15 mouse cellular contexts compared by ENCODE assay signal in genomic region chr1:136427166-136427969, GRCm38 (mm10). TPM values are rescaled to one million over a fixed set of nuclear protein-coding genes. Genes with fewer than 3 reads are reported as not detected.
DNase-seq lines count a peak whose midpoint lies in the region; ATAC-seq and TF ChIP-seq lines count a peak whose summit lies in the region.
"Had no signal": no experiment of that assay in that cellular context is flagged by ENCODE, and none has a peak within 500 bp of the region (broad histone marks: within the 10 kb centered on the region; RNA-seq: fewer than 3 reads in every experiment).

No protein-coding gene starts in this region.

- peak overlapping the region; percentile 57 for H3K9ac ChIP-seq in liver, embryonic 14.5 days (replicated peaks)
- H3K9ac ChIP-seq in midbrain, embryonic 16.5 days (ENCODE audit: low read depth, low read length): no peak overlapping the region
- H3K9ac ChIP-seq: lung, embryonic 14.5 days had no signal

- H3K27me3 ChIP-seq in E14TG2a.4 (ENCODE audit: insufficient read depth, low read length): no peaks in the 10 kb centered on the region
- no peaks in the 10 kb centered on the region for H3K27me3 ChIP-seq in liver, embryonic 14.5 days (ENCODE audit: control insufficient read depth, insufficient read depth, low read length)
- no peaks in the 10 kb centered on the region for H3K27me3 ChIP-seq in midbrain, embryonic 16.5 days (ENCODE audit: control insufficient read depth, insufficient read depth, low read depth, low read length)
- no peaks in the 10 kb centered on the region for H3K27me3 ChIP-seq in cerebellum, adult 2 months (ENCODE audit: control insufficient read depth, insufficient read depth, low read length)

- 43% methylated on average over 11 of the region's 11 CpGs for WGBS in liver, embryonic 14.5 days (ENCODE audit: insufficient replicate concordance)
- WGBS in midbrain, embryonic 16.5 days: 82% methylated on average over 11 of the region's 11 CpGs
- 86% methylated on average over 11 of the region's 11 CpGs for WGBS in cerebellum, adult 2 months

- H3K27ac ChIP-seq in liver, embryonic 14.5 days: peak overlapping the region; percentile 83
- no peak overlapping the region for H3K27ac ChIP-seq in midbrain, embryonic 16.5 days (ENCODE audit: low read length)
- no peak overlapping the region for H3K27ac ChIP-seq in cerebellum, adult 2 months (ENCODE audit: insufficient read depth, low read length)
- H3K27ac ChIP-seq in left cerebral cortex, adult 2 months: no peak overlapping the region

- H3K4me1 ChIP-seq in E14TG2a.4 (replicated peaks; ENCODE audit: low read depth, low read length): peaks cover 41% of the 10 kb centered on the region
- H3K4me1 ChIP-seq in liver, embryonic 14.5 days (replicated peaks; ENCODE audit: control insufficient read depth in 2 of 2, insufficient read depth in 2 of 2, low read length in 1 of 2): peaks cover 31 to 36% of the 10 kb centered on the region in 2 experiments
- no peaks in the 10 kb centered on the region for H3K4me1 ChIP-seq in midbrain, embryonic 16.5 days (ENCODE audit: control insufficient read depth, insufficient read depth, low read length)
- no peaks in the 10 kb centered on the region for H3K4me1 ChIP-seq in cerebellum, adult 2 months (ENCODE audit: control insufficient read depth, insufficient read depth, low read length)

- TF ChIP-seq EP300 in liver, embryonic 14.5 days (IDR thresholded peaks at IDR 0.05; ENCODE audit: low read depth): peak; percentile 81

- H3K36me3 ChIP-seq in E14TG2a.4 (ENCODE audit: insufficient read depth, low read length): peaks cover 27% of the 10 kb centered on the region
- H3K36me3 ChIP-seq in liver, embryonic 14.5 days (replicated peaks; ENCODE audit: control insufficient read depth, insufficient read depth, low read depth): no peaks in the 10 kb centered on the region
- no peaks in the 10 kb centered on the region for H3K36me3 ChIP-seq in midbrain, embryonic 16.5 days (ENCODE audit: control insufficient read depth, insufficient read depth, low read length)

- H3K9me3 ChIP-seq in E14TG2a.4 (ENCODE audit: low read length): no peaks in the 10 kb centered on the region
- H3K9me3 ChIP-seq in liver, embryonic 14.5 days (ENCODE audit: control insufficient read depth, low read length): no peaks in the 10 kb centered on the region
- H3K9me3 ChIP-seq in midbrain, embryonic 16.5 days (replicated peaks; ENCODE audit: control insufficient read depth, low read length, poor library complexity, severe bottlenecking): no peaks in the 10 kb centered on the region

- TF ChIP-seq POLR2A in cerebellum, adult 2 months (IDR thresholded peaks at IDR 0.05; ENCODE audit: borderline replicate concordance, insufficient read depth, low read length): no peak

- no peak overlapping the region for H3K4me3 ChIP-seq in E14TG2a.4 (replicated peaks; ENCODE audit: low read length)
- no peak overlapping the region; a peak in 1 of 4 replicates for H3K4me3 ChIP-seq in liver, embryonic 14.5 days (ENCODE audit: insufficient read depth in 1 of 2, low read depth in 2 of 2, low read length in 2 of 2)
- no peak overlapping the region for H3K4me3 ChIP-seq in midbrain, embryonic 16.5 days (ENCODE audit: low read depth, low read length)
- H3K4me3 ChIP-seq in cerebellum, adult 2 months (replicated peaks; ENCODE audit: insufficient read depth, low read depth, low read length): no peak overlapping the region
- no peak overlapping the region for H3K4me3 ChIP-seq in left cerebral cortex, adult 2 months

- peak; percentile 83 for DNase-seq in ES-CJ7 (ENCODE audit: low read depth, low spot score)
- peak; percentile 54 for DNase-seq in c-Kit-positive CD71-positive TER-119-negative erythroid progenitor cells, embryonic 14.5 days (ENCODE audit: low read depth)
- DNase-seq in liver, embryonic 14.5 days (ENCODE audit: low read depth in 3 of 3, low spot score in 3 of 3): peak; percentile 72 to 75 (median 75)
- DNase-seq in urinary bladder, adult 2 months (ENCODE audit: low spot score): no peak
- no peak for DNase-seq in cerebellum, adult 2 months
- DNase-seq in left cerebral cortex, adult 2 months (ENCODE audit: extremely low spot score in 1 of 2, low spot score in 2 of 2): no peak
- DNase-seq: cerebellum, adult 9-10 months; embryo, embryonic 11 days; heart, postnatal 36 days; kidney, postnatal 10 days; layer of hippocampus, adult 9-11 months; lung, embryonic 14.5 days; thymus, postnatal 36 days had no signal

- 0 out of 2 replicates have a peak, but pooled peaks have one; percentile 8 for TF ChIP-seq CTCF in E14TG2a.4 (conservative IDR thresholded peaks at IDR 0.05; ENCODE audit: low read length)
- peak; percentile 31; the same call in 1 of the 2 replicates for TF ChIP-seq CTCF in liver, embryonic 14.5 days (IDR thresholded peaks at IDR 0.05; ENCODE audit: low read depth)
- no peak for TF ChIP-seq CTCF in cerebellum, adult 2 months (IDR thresholded peaks at IDR 0.05; ENCODE audit: borderline replicate concordance, insufficient read depth, low read depth, low read length)
- TF ChIP-seq CTCF in left cerebral cortex, adult 2 months (IDR thresholded peaks at IDR 0.05): no peak

- peak overlapping the region; percentile 60 for H3K4me2 ChIP-seq in liver, embryonic 14.5 days (ENCODE audit: low read depth)
- H3K4me2 ChIP-seq in midbrain, embryonic 16.5 days (ENCODE audit: low read length): no peak overlapping the region
- H3K4me2 ChIP-seq: lung, embryonic 14.5 days had no signal

- ATAC-seq in liver, embryonic 14.5 days (ENCODE audit: insufficient read depth): peak; percentile 94
- ATAC-seq in midbrain, embryonic 16.5 days: no peak

- intact Hi-C loops in left cerebral cortex, adult 2 months (cut with DNase I): no loop called here

RNA-seq across cellular contexts. Expression of gene Ddx59, which starts 12.3 kb away (rescaled TPM):
- 2.2 and 3.5 TPM in 2 replicates for polyA plus RNA-seq in liver, embryonic 14.5 days (2012; rRNA removed)
- polyA plus RNA-seq in liver, embryonic 14.5 days (2014; fragmentation: Nextera tagmentation; extraction: Ambion mirVana): 4.4 and 5.2 TPM in 2 replicates
- 14.5 and 16.0 TPM in 2 replicates for polyA plus RNA-seq in midbrain, embryonic 16.5 days (2015; fragmentation: Nextera tagmentation; extraction: Ambion mirVana)
- polyA plus RNA-seq in urinary bladder, adult 2 months (2012; rRNA removed): 8.2 and 9.6 TPM in 2 replicates
- polyA plus RNA-seq in cerebellum, adult 2 months (2012; rRNA removed): 8.0 and 8.5 TPM in 2 replicates
- 10 to 100 TPM in 1 of 2 experiments, 1 to 10 TPM in 1; 8.9 to 11.7 TPM for total RNA-seq in left cerebral cortex, adult 2 months (2021)

RNA-seq across cellular contexts. Expression of gene Kif14, which starts 38.8 kb away (rescaled TPM):
- 3.3 and 4.9 TPM in 2 replicates for polyA plus RNA-seq in liver, embryonic 14.5 days (2012; rRNA removed)
- polyA plus RNA-seq in liver, embryonic 14.5 days (2014; fragmentation: Nextera tagmentation; extraction: Ambion mirVana): 8.3 and 9.9 TPM in 2 replicates
- polyA plus RNA-seq in midbrain, embryonic 16.5 days (2015; fragmentation: Nextera tagmentation; extraction: Ambion mirVana): 0.54 and 0.62 TPM in 2 replicates
- polyA plus RNA-seq in urinary bladder, adult 2 months (2012; rRNA removed): 0.54 and 0.74 TPM in 2 replicates
- 0.13 and 0.33 TPM in 2 replicates for polyA plus RNA-seq in cerebellum, adult 2 months (2012; rRNA removed)
- under 1 TPM; 0.14 to 0.23 TPM for total RNA-seq in left cerebral cortex, adult 2 months (2021)

Comparison
In these comparisons a context has a peak if more than half of its experiments do, and no peak if none do; other contexts are left out.
1. CTCF ChIP-seq: peak in E14TG2a.4 (single experiment) and liver, embryonic 14.5 days (single experiment); none in cerebellum, adult 2 months (single experiment) and left cerebral cortex, adult 2 months (single experiment).
2. DNase-seq: peak in ES-CJ7 (single experiment), c-Kit-positive CD71-positive TER-119-negative erythroid progenitor cells, embryonic 14.5 days (single experiment) and liver, embryonic 14.5 days (3 of 3); none in urinary bladder, adult 2 months (single experiment), cerebellum, adult 2 months (0 of 2) and left cerebral cortex, adult 2 months (0 of 2).